Mouse (Mus musculus) cortical plate, adult 2 months (tissue): Measurements from ENCODE around the gene Foxn3. TPM values are rescaled to one million over a fixed set of nuclear protein-coding genes. Genes with fewer than 3 reads are reported as not detected.

Source experiments
- H3K27ac ChIP-seq: fragments of 200-500 bp; 2 replicates; pipeline ENCODE4 v1.5.1; 2012; ENCODE audit warnings: low read length, control low read depth, inconsistent platforms; ENCODE audit not compliant: insufficient read depth
- H3K4me1 ChIP-seq: fragments of 200-500 bp; 2 replicates; pipeline ENCODE4 v1.6.1; 2011; ENCODE audit warnings: low read length; ENCODE audit not compliant: control insufficient read depth, insufficient read depth
- H3K4me3 ChIP-seq: fragments of 200-500 bp; 2 replicates; pipeline ENCODE4 v1.5.1; 2011; ENCODE audit warnings: mild to moderate bottlenecking, low read length, control low read depth; ENCODE audit not compliant: insufficient read depth
- CTCF ChIP-seq: fragments of 200-500 bp; IDR thresholded peaks from 2 replicates; pipeline ENCODE4 v1.5.1; 2011; ENCODE audit warnings: mild to moderate bottlenecking, control low read depth, low read length; ENCODE audit not compliant: insufficient read depth; ENCODE audit errors: extremely low read depth
- POLR2A ChIP-seq: fragments of 200-500 bp; IDR thresholded peaks from 2 replicates; pipeline ENCODE4 v1.6.1; 2011; ENCODE audit warnings: mild to moderate bottlenecking, low read length, control low read depth; ENCODE audit not compliant: insufficient read depth; ENCODE audit errors: extremely low read depth
- polyA plus RNA-seq: library from polyadenylated mRNA; depleted of rRNA; stranded (reverse); fragments of >200 nt; gene quantifications from 2 replicates; pipeline ENCODE4 v1.2.3, GENCODE M21; 2012

The Foxn3 gene
- polyA plus RNA-seq, 1 experiment = 24.9 TPM

GRCm38 (mm10) chr12:99375426-99375825, 188.0 kb downstream of the Foxn3 start:
- Histone ChIP-seq H3K4me1 (peaks cover 15% of the 10 kb centered on the region), H3K4me3 (no peak overlapping the region), H3K27ac (no peak overlapping the region)
- no peak for TF ChIP-seq POLR2A
- no peak for TF ChIP-seq CTCF

DNA sequence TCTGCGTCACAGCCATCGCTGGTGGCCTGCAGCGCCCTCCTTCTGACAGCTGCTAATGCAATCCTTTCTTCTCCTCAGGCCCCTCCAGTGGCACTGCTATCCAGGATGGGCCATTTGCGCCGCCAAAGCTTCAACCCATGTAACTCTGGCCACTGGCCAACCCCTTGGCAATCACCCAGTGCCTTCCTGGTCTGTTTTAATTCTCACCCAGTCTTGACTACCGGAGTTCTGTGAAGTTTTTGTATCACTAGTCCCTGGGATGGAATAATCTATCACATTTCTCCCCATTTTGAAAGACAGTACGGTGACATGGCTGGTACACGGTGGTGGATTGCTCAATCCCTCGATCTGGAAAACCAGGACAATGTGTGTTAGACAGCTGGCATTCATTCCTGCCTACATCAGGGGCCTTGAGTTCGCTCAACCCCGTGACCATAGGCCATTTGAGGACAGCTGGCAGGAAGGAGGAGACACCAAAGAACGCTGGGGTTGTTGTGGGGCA, 189.2 kb downstream of the Foxn3 start:
- TF ChIP-seq POLR2A (no peak), CTCF (no peak)
- no peak overlapping the region; the same call in 1 of the 2 replicates for H3K27ac ChIP-seq
- peaks cover 15% of the 10 kb centered on the region for H3K4me1 ChIP-seq
- no peak overlapping the region for H3K4me3 ChIP-seq

DNA sequence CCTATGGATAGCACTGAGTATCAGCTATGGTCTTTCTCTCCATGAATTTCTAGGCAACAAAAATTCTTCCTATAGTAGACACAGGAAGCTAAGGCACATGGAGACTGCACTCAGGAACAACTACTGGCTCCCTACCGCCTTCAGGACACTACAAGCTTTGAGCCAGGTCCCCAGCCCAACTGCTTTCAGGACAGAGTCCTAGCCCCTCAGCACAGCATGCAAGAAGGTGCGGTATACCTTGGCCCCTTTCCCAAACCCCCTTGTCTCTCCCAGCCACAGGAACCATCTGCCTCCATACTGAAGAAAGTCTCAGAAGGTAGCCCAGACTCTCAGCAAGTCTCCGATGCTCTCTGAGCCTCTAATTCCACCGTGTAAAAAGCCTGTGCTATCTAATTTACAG, 189.8 kb downstream of the Foxn3 start:
- Histone ChIP-seq H3K27ac (no peak overlapping the region; the same call in 1 of the 2 replicates), H3K4me1 (peaks cover 13% of the 10 kb centered on the region), H3K4me3 (no peak overlapping the region)
- TF ChIP-seq CTCF (no peak), POLR2A (no peak)

DNA sequence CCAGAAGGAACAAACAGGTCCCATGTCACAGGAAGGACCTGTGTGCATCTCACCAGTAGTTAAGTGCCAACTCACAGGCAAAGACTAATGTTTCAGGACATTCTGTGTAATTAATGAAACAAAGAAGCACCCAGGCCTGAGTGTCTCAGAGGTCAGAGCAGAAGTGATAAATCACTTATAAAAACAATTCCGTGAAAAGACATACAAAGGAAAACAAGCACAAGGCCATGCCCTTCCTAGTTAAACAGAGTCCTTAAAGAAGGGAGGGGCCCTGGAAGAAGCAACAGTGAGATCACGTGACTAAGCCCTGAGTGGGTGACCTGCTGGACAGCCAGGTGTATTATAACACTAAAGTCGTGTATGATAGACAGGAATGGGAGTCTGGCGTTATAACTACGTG, 191.9 kb downstream of the Foxn3 start:
- TF ChIP-seq CTCF (no peak), POLR2A (no peak)
- H3K4me3 ChIP-seq = no peak overlapping the region
- H3K27ac ChIP-seq = no peak overlapping the region
- peaks cover 7% of the 10 kb centered on the region; the same call in 1 of the 2 replicates for H3K4me1 ChIP-seq

DNA sequence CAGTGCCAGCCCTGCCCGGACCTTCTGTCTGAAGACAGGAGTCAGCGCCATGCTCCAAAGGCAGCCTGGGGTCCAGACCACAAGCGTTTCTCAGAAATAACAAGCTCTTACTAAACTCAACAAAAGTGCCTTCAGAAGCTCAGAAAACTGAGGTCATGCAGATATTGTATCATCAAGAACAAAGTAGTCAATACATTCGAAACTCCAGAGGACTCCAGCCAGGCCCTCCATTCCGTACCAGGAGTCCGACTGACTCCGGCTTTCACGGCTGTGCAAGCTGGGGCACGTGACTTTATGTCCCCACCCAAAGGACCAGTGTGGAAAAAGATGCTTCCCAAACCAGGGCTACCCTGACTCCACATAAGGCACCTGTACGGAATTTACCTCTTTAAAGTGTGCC, 195.1 kb downstream of the Foxn3 start:
- TF ChIP-seq CTCF (no peak), POLR2A (no peak)
- Histone ChIP-seq H3K4me1 (no peaks in the 10 kb centered on the region), H3K27ac (peak overlapping the region; percentile 87), H3K4me3 (no peak overlapping the region)

DNA sequence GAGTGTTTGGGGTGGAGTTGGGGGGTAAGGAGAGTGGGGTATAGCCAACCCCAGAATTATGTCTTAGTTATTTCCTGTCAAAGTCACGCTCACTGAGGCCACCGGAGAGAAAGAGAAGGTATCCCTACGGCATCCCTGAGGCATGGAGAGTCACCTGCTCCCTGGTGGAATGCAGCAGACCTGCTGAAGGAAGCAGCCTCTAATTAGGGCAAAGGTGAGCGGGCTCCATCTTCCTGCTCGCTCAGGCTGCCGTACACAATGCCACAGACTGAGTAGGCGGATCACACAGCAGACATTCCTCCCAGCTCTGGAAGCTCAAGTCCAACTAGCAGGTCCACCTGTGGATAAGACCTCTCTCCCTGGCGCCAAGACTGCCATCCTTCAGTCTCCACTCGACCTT, 197.4 kb downstream of the Foxn3 start:
- no peak overlapping the region for H3K27ac ChIP-seq
- TF ChIP-seq CTCF = no peak
- TF ChIP-seq POLR2A = no peak
- no peak overlapping the region for H3K4me3 ChIP-seq
- no peaks in the 10 kb centered on the region for H3K4me1 ChIP-seq

DNA sequence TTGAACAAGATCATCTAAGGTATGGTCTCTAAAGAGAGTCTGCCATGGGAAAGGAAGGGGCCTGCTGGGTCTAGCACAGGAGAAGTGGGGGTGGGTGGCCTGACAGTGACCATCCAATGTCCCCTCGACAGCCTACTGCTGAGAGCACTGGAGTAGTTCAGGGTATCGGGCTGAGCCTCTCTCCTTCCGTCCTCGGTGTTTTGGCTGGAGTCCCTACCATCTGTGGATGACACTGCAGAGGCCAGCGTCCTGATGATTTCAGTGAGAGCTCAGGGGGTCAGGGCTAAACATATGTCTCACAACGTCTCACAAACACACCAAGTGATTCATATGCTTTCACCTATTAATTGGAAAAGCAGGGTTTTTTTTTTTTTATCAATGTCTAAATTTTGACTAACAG, 199.2 kb downstream of the Foxn3 start:
- H3K27ac ChIP-seq = no peak overlapping the region

DNA sequence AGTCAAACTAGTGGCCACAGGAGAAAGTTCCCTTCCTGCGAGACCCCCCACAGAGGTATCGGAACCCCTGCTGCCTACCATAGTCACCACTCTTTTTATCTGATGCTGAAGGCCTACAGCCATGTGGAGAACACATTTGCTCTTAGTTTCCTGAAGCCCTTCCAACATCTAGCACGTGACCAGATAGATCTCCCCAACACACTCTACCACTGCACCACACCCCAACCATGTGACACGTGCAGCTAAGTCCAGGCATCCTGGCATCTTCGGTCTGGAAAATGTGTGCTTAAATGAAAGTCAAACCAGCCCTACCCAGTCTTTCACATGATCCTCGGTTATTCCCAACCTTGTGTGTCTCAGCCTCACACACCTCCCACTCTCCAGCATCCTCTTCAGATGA, 200.4 kb downstream of the Foxn3 start:
- Histone ChIP-seq H3K4me1 (no peaks in the 10 kb centered on the region), H3K4me3 (no peak overlapping the region), H3K27ac (no peak overlapping the region)
- TF ChIP-seq POLR2A (no peak), CTCF (no peak)

More for the DNA sequence above, 199.2 kb downstream of the Foxn3 start:
- Histone ChIP-seq H3K4me1 (no peaks in the 10 kb centered on the region), H3K4me3 (no peak overlapping the region)
- TF ChIP-seq POLR2A (no peak), CTCF (no peak)

DNA sequence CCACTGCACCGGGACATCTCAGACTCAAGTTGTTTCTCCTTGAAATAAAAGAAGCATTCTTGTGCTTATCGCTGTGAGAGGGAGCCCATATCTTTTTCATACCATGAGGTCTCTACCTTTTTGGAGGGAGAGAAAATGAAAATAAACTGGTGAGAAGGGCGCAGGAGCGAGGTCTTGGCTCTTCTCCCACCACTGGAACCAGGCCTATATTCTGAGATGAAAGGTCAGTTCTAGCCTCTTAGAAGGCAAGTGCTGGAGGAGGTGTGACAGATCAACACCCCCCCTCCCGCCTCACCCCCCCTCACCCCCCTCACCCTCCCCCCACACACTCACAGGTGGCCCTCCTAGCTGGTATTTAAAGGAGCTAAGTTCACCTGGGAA, 201.6 kb downstream of the Foxn3 start:
- no peaks in the 10 kb centered on the region; the same call in 1 of the 2 replicates for H3K4me1 ChIP-seq
- H3K27ac ChIP-seq = no peak overlapping the region
- TF ChIP-seq POLR2A (no peak), CTCF (no peak)
- no peak overlapping the region for H3K4me3 ChIP-seq

GRCm38 (mm10) chr12:99360958-99361751, 202.2 kb downstream of the Foxn3 start:
- H3K4me1 ChIP-seq = no peaks in the 10 kb centered on the region; the same call in 1 of the 2 replicates
- no peak overlapping the region for H3K4me3 ChIP-seq
- no peak for TF ChIP-seq POLR2A
- TF ChIP-seq CTCF = no peak
- no peak overlapping the region for H3K27ac ChIP-seq

- TF ChIP-seq POLR2A (no peak), CTCF (no peak)
- Histone ChIP-seq H3K4me3 (no peak overlapping the region), H3K27ac (no peak overlapping the region), H3K4me1 (no peaks in the 10 kb centered on the region; the same call in 1 of the 2 replicates)
Observed at GRCm38 (mm10) chr12:99358698-99359097, 204.7 kb downstream of the Foxn3 start.
